Mouse (Mus musculus) gastrocnemius, adult 18-20 months (tissue): Measurements from ENCODE around the gene Uso1. TPM values are rescaled to one million over a fixed set of nuclear protein-coding genes. Genes with fewer than 3 reads are reported as not detected.
A peak's percentile ranks its signal among the peaks of the same experiment; 100 is the strongest.

Source experiments
- DNase-seq: peaks from one replicate; pipeline ENCODE4 v3.0.0; 2021; ENCODE audit warnings: low spot score
- total RNA-seq, 2 experiments: library from RNA; stranded (reverse); gene quantifications; 2 replicates each; pipeline ENCODE4 v1.2.3; 2021

The Uso1 gene
- total RNA-seq, 2 experiments from 2014 or later, result 68.3 to 72.6 TPM

- DNase-seq, result no peak
Measured at GRCm38 (mm10) chr5:92234939-92235557, 97.3 kb downstream of the Uso1 start.

GRCm38 (mm10) chr5:92239333-92240232 is 101.8 kb downstream of the Uso1 start:
- DNase-seq, result peak; percentile 63

- DNase-seq, result no peak
Measured at GRCm38 (mm10) chr5:92240769-92241168, 103.0 kb downstream of the Uso1 start.

GRCm38 (mm10) chr5:92244900-92245299 is 107.2 kb downstream of the Uso1 start:
- no peak for DNase-seq

- DNase-seq, result no peak
Measured at GRCm38 (mm10) chr5:92245483-92245882, 107.7 kb downstream of the Uso1 start.

GRCm38 (mm10) chr5:92248614-92249013 is 110.9 kb downstream of the Uso1 start:
- DNase-seq, result no peak

GRCm38 (mm10) chr5:92252031-92252430 is 114.3 kb downstream of the Uso1 start:
- no peak for DNase-seq

Other genes starting within 250 kb of the Uso1 start
- gene Rchy1, start 174.9 kb upstream of the Uso1 start, total RNA-seq, result 10 to 100 TPM; 23.0 to 28.6 TPM
- under 1 TPM in 1 of 2 experiments, not detected in 1; 0.53 TPM for gene Odaph, start 150.5 kb upstream of the Uso1 start, total RNA-seq
- 1 to 10 TPM; 4.7 to 6.6 TPM for gene Cdkl2, start 94.1 kb upstream of the Uso1 start, total RNA-seq
- 10 to 100 TPM; 58.2 to 61.5 TPM for gene G3bp2, start 54.2 kb upstream of the Uso1 start, total RNA-seq
- gene U90926, start 77.5 kb downstream of the Uso1 start, total RNA-seq, result not detected
- not detected for gene Ppef2, start 118.3 kb downstream of the Uso1 start, total RNA-seq
- 1 to 10 TPM; 6.1 to 7.0 TPM for gene Naaa, start 140.2 kb downstream of the Uso1 start, total RNA-seq
- gene Sdad1, start 172.5 kb downstream of the Uso1 start, total RNA-seq, result 10 to 100 TPM; 15.8 to 17.4 TPM
- under 1 TPM; 0.30 to 0.36 TPM for gene Cxcl9, start 190.1 kb downstream of the Uso1 start, total RNA-seq
- gene Art3, start 193.9 kb downstream of the Uso1 start, total RNA-seq, result 100 to 1,000 TPM; 378 to 469 TPM
- gene Cxcl10, start 211.0 kb downstream of the Uso1 start, total RNA-seq, result under 1 TPM in 1 of 2 experiments, not detected in 1; 0.47 TPM